Mouse (Mus musculus): ENCODE measurements at regions not wholly inside any gene's neighbourhood (a gene's known extent, or its start where the extent isn't known, plus 50 kb on each side); places are given as distances from the start of the nearest gene placed in this dataset.
"Not testable (repeated sequence)": the region's sequence is repeated elsewhere in the genome, so short reads cannot be mapped to it uniquely, and the experiment has no call there.

DNA sequence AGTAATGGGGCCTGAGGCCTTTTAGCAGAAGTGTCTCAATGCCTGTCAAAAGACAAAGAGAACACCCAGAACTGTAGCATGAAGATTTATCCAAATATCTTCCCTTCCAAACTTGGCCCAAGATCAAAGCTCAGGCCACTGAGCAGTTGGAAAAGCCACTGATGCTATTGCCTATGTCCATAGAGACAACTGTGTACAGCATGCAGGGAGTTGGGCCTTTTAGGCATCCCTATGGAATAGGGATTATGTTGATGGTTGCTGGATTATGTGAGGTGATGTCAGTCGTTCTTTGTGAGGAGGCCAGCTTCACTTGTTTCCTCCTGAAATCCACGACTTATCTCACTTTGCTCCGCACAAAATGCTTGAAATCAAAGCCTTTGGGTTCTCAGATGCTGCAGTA, 153.1 kb upstream of the Gm17728 start:
- no peak for DNase-seq (ENCODE audit: low spot score in 2 of 2)

DNA sequence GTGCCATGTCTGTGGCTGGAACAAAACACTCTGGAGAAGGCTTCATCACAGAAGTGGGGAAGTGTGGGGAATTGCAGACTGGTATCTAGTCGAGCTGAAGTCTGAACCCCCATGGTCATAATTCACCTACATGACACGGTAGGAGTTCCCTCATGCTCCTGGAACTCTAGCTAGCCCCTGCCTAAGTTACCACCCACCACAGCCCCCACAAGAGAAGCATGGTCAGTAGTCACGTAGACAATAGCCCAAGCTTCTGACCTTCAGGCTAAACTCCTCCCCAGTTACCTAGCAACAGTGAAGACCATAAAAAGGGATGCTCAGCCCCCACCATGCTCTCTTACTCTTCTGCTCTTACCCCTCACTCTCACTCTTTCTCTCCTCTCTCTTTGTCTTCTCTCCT, 143.8 kb upstream of the Gm17728 start:
- not testable (repeated sequence) for DNase-seq (ENCODE audit: low spot score in 2 of 2)

DNA sequence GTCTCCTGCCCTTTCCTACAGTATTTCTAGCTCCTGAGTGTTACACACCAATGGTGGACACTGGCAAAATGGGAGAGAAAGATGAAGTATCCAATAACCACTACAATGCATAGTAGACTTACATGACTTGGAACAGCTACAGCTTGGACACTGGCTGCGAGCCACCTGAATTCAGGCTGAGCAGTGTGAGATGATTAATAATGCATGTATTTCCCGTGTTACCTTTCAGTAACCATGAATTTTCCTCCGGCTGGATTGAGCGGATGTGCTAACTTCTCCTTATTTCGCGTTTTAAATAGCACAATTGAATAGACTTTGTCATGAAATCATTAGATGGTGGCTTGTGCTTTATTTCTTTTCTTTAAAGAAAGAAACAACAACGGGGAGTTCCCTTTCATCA, 142.4 kb upstream of the Gm17728 start:
- no peak for DNase-seq (ENCODE audit: low spot score in 2 of 2)

DNA sequence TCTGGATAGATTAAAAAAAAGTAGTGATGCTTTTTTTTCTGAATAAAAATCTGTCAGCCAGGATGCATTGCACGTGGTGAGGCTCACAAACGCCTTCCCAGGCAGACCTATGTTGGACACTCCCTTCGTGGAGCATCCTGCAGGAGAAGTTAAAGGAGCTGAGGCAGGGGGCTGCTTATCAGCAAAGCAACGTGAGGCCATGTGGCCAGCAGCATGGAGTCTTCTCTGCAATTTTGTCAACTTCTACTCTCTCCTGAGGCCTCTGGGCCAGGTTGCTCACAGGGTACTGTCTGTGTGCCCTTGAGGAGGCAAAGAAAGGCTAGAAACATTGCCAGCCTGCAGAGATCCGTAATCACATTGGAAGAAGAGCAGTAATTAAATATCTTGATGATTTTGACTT, 140.0 kb upstream of the Gm17728 start:
- no peak for DNase-seq (ENCODE audit: low spot score in 2 of 2)

DNA sequence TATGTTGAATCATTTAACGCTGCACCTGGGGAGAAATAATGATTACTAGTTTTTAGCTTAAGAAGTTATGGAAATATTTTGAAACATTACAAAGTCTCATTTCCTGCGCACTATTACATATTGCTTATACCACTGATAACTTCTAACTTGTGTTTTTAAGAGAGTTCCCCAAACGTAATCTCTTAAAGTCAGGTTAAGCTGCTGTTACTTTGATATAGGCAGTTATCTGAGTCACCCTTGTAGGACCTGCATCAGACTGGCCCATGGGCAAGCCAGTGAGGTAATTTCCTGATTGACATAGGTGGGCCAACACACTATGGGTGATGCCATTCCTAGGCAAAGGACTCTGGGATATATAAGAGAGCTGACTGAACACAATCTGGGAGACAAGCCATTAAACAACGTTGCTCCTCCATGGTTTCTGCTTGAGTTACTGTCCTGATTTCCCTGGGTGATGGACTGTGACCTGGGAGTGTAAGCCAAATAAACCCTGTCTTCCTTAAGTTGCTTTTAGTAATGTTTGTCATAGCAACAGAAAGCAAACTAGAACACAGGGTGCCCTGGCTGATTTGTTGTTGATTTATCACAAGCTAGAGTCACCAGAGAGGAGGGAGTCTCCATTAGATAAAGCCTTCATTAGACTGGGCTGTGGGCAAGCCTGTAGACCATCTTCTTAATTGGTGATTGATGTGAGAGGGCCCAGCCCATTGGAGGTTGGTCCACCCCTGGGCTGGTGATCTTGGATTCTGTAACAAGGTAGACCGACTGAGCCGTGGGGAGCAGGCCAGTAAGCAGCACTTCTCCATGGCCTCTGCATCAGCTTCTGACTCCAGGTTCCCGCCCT, 139.3 kb upstream of the Gm17728 start:
- DNase-seq (ENCODE audit: low spot score in 2 of 2), result no peak

DNA sequence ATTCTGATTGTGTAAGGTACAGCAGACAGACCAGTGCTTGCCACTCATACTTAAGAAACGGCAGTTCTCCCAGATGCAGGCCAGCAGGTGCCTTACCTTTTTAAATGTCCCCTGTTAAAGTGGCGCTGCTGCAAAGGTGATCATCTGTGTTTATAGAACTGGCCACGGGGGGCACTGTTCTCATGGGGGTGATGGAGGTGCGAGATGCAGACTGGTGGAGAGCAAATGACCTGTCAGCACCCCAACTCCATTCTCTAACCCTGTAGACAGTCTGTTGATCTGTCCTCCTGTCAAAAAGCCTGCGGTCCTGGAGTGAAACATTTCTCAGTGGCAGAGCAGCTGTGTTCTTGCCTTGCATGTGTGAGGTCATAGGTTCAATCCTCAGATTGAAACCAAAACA, 135.4 kb upstream of the Gm17728 start:
- DNase-seq (ENCODE audit: low spot score in 2 of 2), result no peak

DNA sequence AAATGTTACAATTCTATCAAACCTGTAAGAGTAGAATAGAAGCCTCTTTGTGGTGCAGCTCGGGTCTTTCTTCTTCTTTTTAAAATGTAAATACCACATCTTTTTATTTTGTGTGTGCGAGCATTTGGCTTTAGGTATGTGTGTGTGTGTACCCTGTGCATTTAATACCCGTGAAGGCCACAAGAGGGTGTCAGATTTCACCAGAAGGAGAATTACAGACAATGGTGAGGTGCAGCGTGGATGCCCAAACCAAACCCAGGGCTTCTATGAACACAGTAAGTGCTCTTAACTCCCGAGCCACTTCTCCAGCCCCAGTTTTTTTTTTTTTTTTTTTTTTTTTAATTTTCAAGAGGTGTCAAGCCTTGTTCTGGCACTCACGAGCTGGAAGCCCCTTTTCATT, 135.0 kb upstream of the Gm17728 start:
- DNase-seq (ENCODE audit: low spot score in 2 of 2), result no peak

DNA sequence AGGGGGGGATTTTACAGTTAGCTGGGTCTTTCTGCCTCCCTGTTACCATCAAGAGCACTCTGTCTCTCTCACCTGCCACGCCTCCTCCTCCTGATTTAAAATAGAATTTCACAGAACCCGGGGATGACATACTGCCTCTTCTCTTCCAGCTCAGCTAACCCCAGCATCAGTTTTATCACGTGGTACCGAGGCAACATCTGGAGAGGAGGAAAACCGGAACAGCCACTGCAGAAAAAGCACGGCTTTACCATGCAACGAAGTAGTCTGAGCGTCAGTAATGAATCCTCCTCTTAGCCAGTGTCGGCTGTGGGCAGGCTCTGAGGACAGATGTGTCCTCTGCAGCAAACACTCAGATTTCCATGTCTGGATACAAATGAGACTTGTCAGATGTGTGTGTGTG, 134.2 kb upstream of the Gm17728 start:
- DNase-seq (ENCODE audit: low spot score in 2 of 2), result no peak

DNA sequence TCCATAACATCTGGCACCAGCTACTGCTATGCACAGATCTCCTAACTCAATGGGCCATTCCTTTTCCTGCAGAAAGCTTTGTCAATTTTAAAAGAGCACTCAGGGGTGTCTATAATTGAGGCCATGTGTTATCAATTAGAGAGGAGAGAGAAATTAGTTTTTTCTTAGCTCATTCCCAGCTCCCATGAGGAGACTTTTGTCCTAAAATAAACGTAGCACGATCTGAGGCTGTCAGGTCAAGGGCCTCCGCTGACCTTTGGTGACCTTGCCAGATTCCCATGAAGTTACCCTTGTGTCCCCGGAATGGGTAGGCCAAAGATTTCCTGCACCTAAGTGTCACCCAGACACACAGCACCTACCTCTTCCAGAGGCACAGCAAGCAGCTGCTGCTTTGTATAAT, 130.3 kb upstream of the Gm17728 start:
- no peak for DNase-seq (ENCODE audit: low spot score in 2 of 2)

DNA sequence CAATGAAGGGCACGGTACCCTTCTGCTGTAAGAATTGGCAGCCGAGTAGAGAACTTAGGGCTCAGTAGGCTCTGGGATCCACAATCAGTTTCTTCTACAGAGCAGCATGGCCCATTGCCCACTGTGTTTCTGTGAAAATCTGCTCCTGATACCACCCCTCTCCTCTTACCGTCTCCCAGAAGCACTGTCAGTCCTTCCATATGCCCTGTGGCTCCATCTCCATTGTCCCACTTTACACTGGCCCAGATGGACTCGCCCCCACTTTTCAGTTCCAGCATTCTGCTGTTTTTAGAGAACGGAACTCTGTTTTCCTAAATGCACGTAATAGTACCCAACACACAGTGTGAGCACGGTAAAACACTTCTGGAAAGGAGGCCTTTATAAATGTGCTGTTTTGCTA, 129.6 kb upstream of the Gm17728 start:
- DNase-seq (ENCODE audit: low spot score in 2 of 2), result no peak

DNA sequence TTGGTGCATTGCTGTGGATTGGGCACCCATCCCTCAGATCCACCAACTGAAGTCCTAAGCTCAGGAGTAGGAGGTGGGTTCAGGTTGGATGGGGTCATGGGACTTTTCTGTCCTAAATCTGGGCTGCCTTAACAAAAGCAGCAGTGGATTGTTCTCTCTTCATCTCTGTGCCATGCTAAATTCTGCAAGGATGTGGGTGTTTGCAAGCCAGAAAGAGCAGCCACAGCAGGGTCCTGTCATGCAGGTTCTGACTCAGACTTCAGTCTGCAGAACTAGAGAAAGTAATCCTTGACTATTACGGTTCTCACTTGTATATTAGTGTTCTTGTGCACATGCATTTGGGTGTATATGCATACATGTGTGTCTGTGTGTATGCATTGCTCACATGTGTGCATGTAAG, 125.5 kb upstream of the Gm17728 start:
- no peak for DNase-seq (ENCODE audit: low spot score in 2 of 2)

DNA sequence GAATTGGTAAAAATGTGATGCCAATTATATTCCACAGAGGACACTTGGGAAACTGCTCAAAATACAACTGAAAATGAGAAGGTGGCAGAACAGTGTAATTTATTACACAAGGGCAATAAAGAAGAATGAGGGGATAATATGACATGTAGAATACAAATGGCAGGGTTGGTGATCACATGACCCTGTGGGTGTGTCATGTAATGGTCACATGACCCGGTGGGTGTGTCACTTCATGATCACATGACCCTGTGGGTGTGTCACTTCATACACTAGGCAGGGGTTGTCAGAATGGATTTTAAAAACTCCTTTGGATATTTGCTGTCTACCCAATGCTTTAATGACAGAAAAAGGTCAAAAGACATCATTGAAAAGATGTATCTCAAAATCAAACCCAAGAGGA, 123.6 kb upstream of the Gm17728 start:
- DNase-seq (ENCODE audit: low spot score in 2 of 2), result no peak

DNA sequence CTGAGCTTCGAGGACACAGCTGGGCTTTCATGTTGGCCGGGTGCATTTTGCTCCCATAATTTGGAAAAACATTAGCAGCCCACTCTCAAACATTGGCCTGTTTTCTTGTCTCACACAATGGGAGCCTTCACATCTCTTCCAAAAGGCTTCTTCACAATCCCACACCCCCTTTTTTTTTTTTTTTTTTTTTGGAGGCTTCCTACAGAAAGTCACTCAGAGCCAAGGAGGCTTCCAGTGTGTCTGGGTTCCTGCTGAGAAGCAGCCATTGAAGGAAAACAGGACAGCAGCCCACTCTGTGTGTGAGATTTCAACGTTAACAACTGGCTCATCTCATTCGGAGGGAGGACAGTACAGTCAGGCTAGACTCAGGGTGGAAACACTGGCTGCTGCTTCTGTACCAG, 120.8 kb upstream of the Gm17728 start:
- DNase-seq (ENCODE audit: low spot score in 2 of 2), result no peak

DNA sequence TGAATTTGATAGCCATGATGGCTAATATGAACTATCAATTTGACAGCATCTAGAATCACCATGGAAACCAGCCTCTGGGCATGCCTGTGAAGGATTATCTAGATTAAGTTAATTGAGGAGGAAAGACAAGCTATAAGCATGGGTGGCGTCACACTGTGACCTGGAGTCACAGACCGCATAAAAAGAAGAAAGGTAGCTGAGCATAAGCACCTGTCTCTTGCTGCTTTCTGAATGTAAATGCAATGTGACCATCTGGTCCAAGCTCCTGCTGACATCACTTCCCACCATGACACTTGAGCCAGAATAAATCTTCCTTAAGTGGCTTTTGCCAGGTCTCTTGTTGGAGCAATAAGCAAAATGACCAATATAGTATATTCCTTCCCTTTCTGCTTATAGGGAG, 113.4 kb upstream of the Gm17728 start:
- DNase-seq (ENCODE audit: low spot score in 2 of 2), result no peak

DNA sequence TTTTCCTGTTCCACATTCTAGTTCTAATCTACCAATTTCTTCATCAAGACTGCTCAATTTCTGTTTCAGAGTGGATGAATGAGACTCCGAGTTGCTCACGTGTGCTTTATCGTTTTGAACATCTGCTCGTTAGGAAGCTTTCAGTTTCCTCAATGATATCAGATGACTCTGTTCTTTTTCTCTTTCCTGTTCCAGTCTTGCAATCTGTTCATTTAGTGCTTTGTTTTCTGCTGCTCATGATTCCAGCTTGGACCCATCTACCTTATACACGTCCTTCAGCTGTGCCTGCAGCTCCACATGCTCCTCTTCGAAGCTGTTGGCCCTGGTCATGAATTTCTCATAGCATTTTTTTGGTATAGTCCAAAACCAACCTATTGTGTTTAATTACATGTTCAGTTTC, 99.1 kb upstream of the Gm17728 start:
- no peak for DNase-seq (ENCODE audit: low spot score in 2 of 2)

DNA sequence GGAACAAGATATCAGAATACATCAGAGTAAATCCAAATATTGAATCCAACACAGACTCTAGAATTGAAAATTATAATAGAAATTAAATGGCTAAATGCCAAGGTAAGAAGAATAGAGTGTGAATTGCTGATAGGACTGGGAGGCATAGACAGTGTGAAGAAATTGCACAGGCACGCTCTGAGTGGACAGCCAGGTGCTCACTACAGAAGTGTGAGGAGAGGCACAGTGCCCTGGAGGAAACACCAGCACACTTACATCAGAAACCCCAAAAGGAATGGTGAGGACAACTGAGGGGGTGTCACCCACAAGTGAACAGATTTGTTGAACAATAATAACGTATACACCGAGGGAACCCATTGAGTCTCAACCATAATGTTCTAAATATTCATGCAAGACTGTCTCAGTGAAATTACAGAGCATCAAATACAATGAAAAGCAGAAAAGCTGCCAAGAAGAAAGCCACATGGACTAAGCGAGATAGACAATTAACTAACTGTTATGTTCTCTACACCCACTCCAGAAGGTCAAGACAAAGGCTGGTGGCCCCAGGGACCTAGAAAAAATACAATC, 92.9 kb upstream of the Gm17728 start:
- no peak for DNase-seq (ENCODE audit: low spot score in 2 of 2)

DNA sequence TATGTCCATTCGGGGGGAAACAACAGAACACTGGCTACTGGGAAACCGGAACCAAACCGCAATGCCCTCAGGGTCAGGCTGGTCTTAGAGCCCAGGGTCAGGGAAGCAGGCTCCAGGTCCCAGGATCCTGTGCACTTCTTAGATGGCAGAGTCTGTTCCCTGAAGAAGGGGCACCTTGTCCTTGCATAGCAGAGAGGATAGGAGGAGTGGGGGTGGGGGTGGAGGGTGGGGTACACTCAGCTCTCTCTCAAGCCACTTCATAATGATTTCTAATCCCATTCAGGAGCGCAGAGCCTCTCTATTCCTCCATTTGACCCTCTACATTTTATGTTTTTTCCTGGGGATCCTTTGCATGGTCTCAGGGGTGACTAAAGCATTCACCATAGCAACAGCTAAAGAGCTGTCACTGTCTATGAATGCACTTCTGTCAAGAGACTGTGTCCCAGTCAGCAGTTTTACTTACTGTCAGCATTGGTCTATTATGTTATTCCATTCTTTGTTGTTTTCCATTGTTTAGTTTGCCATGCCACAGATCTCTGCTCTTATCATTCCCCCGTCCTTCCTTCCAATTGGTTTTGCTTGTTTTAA, 64.2 kb upstream of the Gm17728 start:
- no peak for DNase-seq (ENCODE audit: low spot score in 2 of 2)
